Mouse (Mus musculus) midbrain, embryonic 16.5 days (tissue): ENCODE data around the gene Bcl2. TPM values are rescaled to one million over a fixed set of nuclear protein-coding genes. Genes with fewer than 3 reads are reported as not detected.
A peak's percentile ranks its signal among the peaks of the same experiment; 100 is the strongest.

Source experiments
- ATAC-seq: fragments of 200-750 bp; cut with Nextera tagmentation; 2 replicates; pipeline ENCODE4 v1.8.0; 2017; ENCODE audit warnings: moderate TSS enrichment
- H3K27ac ChIP-seq: fragments of 300-500 bp; sonication (generic); 2 replicates; pipeline ENCODE4 v1.5.1; 2014; ENCODE audit warnings: mild to moderate bottlenecking, low read length, mixed read lengths
- H3K27me3 ChIP-seq: fragments of 300-500 bp; sonication (generic); 2 replicates; pipeline ENCODE4 v1.6.1; 2014; ENCODE audit warnings: low read depth, low read length, mixed read lengths; ENCODE audit not compliant: control insufficient read depth, insufficient read depth
- H3K36me3 ChIP-seq: fragments of 300-500 bp; sonication (generic); 2 replicates; pipeline ENCODE4 v1.6.1; 2014; ENCODE audit warnings: mild to moderate bottlenecking, low read length, moderate library complexity, mixed read lengths; ENCODE audit not compliant: control insufficient read depth, insufficient read depth
- H3K4me1 ChIP-seq: fragments of 300-500 bp; sonication (generic); 2 replicates; pipeline ENCODE4 v1.6.1; 2014; ENCODE audit warnings: mild to moderate bottlenecking, low read length, mixed read lengths; ENCODE audit not compliant: control insufficient read depth, insufficient read depth
- H3K4me2 ChIP-seq: fragments of 300-500 bp; sonication (generic); 2 replicates; pipeline ENCODE4 v1.6.1; 2014; ENCODE audit warnings: mild to moderate bottlenecking, low read length, mixed read lengths
- H3K4me3 ChIP-seq: fragments of 300-500 bp; sonication (generic); 2 replicates; pipeline ENCODE4 v1.5.1; 2014; ENCODE audit warnings: low read depth, mild to moderate bottlenecking, low read length, moderate library complexity, mixed read lengths
- H3K9ac ChIP-seq: fragments of 300-500 bp; sonication (generic); 2 replicates; pipeline ENCODE4 v1.6.1; 2014; ENCODE audit warnings: low read depth, low read length, mixed read lengths
- H3K9me3 ChIP-seq: fragments of 300-500 bp; sonication (generic); replicated peaks from 2 replicates; pipeline ENCODE4 v1.6.1; 2014; ENCODE audit warnings: mild to moderate bottlenecking, low read length, mixed read lengths; ENCODE audit not compliant: control insufficient read depth, poor library complexity, severe bottlenecking
- WGBS: fragments of 180-500 bp; shearing (Covaris S2); extraction: QIAGEN DNeasy Blood & Tissue Kit; methylation state at CpG from one replicate; pipeline ENCODE4 v1.1.7; 2014; 5-methylcytosine and 5-hydroxymethylcytosine counted together
- polyA plus RNA-seq: library from polyadenylated mRNA; unstranded; fragments of >200 nt; fragmentation: Nextera tagmentation; extraction: Ambion mirVana; gene quantifications from 2 replicates; pipeline ENCODE4 v1.2.1, GENCODE M21; 2015

The Bcl2 gene
- polyA plus RNA-seq, 1 experiment from 2014 or later: 16.2 TPM

DNA sequence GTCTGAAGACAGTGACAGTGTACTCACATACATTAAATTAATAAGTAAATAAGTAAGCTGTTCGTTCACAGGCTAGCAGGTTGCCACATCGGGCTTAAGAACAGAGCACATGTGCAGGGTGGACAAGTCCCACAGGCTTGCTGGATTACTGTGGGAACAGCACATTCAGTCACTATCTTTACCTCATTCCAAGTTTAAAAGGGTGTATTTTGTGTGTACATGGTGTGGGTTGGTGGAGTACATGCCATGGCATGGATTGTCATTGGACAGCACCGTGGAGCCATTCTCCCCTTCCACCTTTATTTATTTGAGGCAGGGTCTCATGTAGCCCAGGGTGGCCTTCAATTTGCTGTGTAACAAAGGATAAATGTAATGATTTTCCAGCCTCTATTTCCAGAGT lies 2.1 kb upstream of the Bcl2 start:
- 85% methylated on average over 3 of the region's 3 CpGs for WGBS
- H3K4me3 ChIP-seq: no peak overlapping the region

DNA sequence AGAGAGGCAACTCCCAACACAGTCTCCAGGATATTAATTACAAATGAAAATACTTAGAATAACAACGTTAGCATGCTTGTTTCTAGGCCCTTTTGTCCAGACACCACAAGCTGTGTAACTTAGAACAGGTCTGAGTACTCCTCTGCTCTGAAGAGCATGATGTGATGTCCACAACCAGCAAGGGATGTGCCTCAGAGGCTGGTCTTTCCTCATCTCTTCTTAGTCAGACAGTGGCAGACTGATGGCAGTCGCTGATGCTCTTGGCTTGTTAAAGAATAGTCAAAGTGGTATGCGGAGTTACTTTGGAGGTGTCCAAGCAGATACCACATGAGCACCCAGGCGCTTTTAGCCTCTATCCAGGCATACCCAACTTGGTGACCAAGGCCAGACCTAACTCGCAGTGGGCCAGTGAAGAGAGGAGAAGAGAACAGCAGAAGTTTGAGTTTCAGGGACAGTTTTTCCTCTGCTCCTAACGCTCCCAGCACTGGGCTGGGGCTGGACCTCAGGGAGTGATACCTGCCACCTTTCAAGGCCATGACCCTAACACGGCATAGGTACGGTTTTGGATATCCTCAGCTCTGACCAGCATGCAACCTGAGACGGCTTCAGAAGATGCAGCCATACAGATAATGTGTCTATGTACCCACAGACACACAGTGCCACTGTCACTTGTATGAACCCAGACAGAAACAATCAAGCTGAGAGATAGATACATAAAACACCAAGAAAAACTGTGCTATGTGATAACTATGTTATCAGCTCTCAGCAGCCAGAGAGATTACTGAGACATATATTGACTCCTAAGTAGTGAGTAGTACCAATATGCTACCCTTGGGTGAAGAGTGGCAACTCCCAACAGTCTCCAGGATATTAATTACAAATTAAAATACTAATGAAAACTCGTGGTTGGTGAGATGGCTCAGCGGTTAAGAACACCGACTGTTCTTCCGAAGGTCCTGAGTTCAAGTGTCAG lies 1.3 kb upstream of the Bcl2 start:
- Histone ChIP-seq H3K4me2 (peak overlapping the region; percentile 92), H3K36me3 (no peaks in the 10 kb centered on the region), H3K4me3 (no peak overlapping the region), H3K27ac (peak overlapping the region; percentile 94), H3K27me3 (no peaks in the 10 kb centered on the region), H3K9ac (peak overlapping the region; percentile 97; the same call in 1 of the 2 replicates), H3K4me1 (peaks cover 17% of the 10 kb centered on the region), H3K9me3 (no peaks in the 10 kb centered on the region)
- ATAC-seq: no peak
- WGBS: 90% methylated on average over 13 of the region's 13 CpGs

More for the DNA sequence above, 2.1 kb upstream of the Bcl2 start:
- Histone ChIP-seq H3K27ac (no peak overlapping the region), H3K9me3 (no peaks in the 10 kb centered on the region), H3K9ac (no peak overlapping the region), H3K4me1 (peaks cover 14% of the 10 kb centered on the region), H3K27me3 (no peaks in the 10 kb centered on the region), H3K36me3 (no peaks in the 10 kb centered on the region), H3K4me2 (no peak overlapping the region)
- no peak for ATAC-seq

DNA sequence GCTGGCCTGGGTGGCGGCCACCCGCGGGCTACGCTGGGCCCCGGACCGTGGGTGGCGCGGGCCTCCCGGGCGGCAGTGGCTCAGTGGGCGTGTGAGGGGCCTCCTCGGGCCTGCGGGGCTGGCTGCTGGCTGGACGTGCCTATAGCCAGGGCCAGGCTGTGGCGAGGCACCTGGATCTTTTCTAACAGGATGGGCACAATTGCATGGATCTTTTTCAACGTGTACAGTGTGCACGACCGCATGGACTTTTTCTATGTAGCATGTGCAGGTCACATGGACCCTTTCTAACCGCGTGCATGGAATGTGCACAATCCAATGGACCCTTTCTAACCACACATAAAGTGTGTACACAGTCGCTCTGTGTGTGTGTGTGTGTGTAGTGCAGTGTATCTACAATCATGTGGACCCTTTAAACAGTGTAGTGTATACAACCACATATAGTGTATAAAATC lies 482 bp upstream of the Bcl2 start:
- Histone ChIP-seq H3K36me3 (no peaks in the 10 kb centered on the region), H3K9me3 (no peaks in the 10 kb centered on the region), H3K9ac (peak overlapping the region; percentile 97), H3K27ac (peak overlapping the region; percentile 94), H3K4me3 (peak overlapping the region; percentile 84), H3K4me1 (peaks cover 19% of the 10 kb centered on the region), H3K27me3 (no peaks in the 10 kb centered on the region), H3K4me2 (peak overlapping the region; percentile 92)
- ATAC-seq: peak; percentile 76
- WGBS: 4% methylated on average over 21 of the region's 21 CpGs

GRCm38 (mm10) chr1:106712330-106712729 lies 1.7 kb downstream of the Bcl2 start:
- Histone ChIP-seq H3K4me3 (peak overlapping the region; percentile 84), H3K27me3 (no peaks in the 10 kb centered on the region), H3K36me3 (no peaks in the 10 kb centered on the region), H3K9ac (peak overlapping the region; percentile 71), H3K4me2 (peak overlapping the region; percentile 92), H3K9me3 (no peaks in the 10 kb centered on the region), H3K27ac (no peak overlapping the region), H3K4me1 (peaks cover 19% of the 10 kb centered on the region)
- ATAC-seq: no peak
- WGBS: 10% methylated on average over 20 of the region's 22 CpGs

DNA sequence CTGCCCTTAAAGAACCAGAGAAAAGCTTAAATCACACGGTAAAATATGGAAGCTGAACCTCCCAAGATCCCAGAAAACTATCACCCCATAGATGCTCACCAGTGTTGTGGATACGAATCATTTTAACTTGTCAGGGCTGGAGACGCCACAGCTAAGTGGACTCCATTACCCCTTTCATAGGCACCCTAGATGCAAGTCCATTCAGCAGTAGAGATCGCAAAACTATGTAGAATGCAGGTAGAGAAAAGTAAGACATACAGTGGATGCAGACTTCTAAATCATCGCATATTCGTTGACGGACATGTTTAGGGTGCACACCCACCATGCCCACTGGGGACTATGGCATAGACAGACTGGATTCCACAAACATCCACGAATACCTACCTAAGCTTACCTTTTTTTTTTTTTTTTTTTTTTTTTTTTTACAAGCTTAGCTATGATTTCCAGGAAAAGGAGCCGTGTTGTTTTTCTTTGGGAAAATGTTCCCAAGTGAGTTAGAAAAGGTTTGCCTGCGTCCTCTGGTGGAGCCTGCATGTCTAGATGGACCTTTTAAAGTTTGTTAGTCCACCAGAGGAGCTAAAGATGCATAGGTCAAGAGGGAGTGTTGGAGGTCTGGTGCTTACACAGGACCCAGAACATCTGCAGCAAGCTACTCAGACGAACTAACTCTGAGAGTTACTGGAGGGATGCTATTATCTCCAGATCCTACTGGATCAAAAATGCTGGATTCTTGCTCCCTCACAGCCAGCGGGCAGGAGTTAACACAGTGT lies 2.5 kb downstream of the Bcl2 start:
- Histone ChIP-seq H3K4me3 (peak overlapping the region; percentile 84), H3K27me3 (no peaks in the 10 kb centered on the region), H3K4me2 (peak overlapping the region; percentile 92), H3K27ac (no peak overlapping the region), H3K4me1 (peaks cover 19% of the 10 kb centered on the region), H3K9me3 (no peaks in the 10 kb centered on the region), H3K9ac (peak overlapping the region; percentile 71; the same call in 1 of the 2 replicates), H3K36me3 (no peaks in the 10 kb centered on the region)
- no peak for ATAC-seq
- WGBS: 67% methylated on average over 12 of the region's 12 CpGs

GRCm38 (mm10) chr1:106710202-106710601 lies 3.9 kb downstream of the Bcl2 start:
- Histone ChIP-seq H3K27ac (no peak overlapping the region), H3K4me2 (peak overlapping the region; percentile 37), H3K36me3 (no peaks in the 10 kb centered on the region), H3K9ac (no peak overlapping the region), H3K9me3 (no peaks in the 10 kb centered on the region), H3K27me3 (no peaks in the 10 kb centered on the region), H3K4me3 (no peak overlapping the region), H3K4me1 (peaks cover 19% of the 10 kb centered on the region)
- WGBS: 78% methylated on average over 7 of the region's 7 CpGs
- ATAC-seq: no peak

DNA sequence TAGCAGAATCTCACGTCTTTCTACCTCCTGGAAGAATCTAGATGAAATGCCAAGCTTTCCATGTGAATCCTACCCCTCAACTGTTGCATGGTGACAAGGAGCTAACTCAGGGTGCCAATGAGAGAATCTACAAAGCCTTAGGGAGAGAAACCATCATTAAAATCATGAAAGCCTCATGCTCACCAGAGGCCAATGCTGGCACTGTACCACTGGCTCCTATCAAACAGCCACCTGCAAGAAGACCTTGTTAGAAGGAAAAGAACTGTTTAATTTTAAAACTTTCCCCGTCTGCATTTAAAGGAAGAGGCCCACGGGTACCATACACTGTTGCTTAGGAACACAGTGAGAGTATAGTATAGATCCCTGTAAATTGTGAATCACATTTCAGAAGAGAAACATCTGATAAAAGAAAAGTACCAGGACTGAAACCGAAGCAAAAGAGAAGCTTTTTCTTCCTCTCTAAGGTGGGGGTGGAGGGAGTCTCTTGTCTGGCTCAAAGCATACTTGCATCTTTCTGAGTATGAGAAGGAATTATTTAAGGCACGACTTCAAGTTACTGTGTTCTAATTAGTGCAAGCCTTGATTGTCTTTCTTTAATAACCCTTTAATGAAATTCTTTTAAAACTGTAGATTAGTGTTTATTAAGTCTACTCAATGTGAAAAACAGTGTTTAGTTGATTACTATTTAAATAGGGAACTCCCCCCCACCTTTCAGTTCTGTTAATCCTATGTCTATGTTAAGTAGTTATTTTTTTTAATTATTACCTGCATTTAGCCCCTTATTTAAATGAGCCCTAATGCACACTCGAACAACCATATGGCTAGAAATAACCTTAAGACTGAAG lies 6.8 kb downstream of the Bcl2 start:
- no peaks in the 10 kb centered on the region for H3K27me3 ChIP-seq
- WGBS: 75% methylated on average over 6 of the region's 6 CpGs
- no peak overlapping the region for H3K4me3 ChIP-seq
- no peak for ATAC-seq
- no peak overlapping the region for H3K27ac ChIP-seq
- H3K4me1 ChIP-seq: peaks cover 13% of the 10 kb centered on the region
- no peaks in the 10 kb centered on the region for H3K36me3 ChIP-seq
- H3K9me3 ChIP-seq: no peaks in the 10 kb centered on the region
- no peak overlapping the region for H3K4me2 ChIP-seq
- H3K9ac ChIP-seq: no peak overlapping the region

- ATAC-seq: no peak
These were observed 10.9 kb downstream of the Bcl2 start for GRCm38 (mm10) chr1:106703183-106703582.

More at GRCm38 (mm10) chr1:106703183-106703582, 10.9 kb downstream of the Bcl2 start:
- Histone ChIP-seq H3K27me3 (no peaks in the 10 kb centered on the region), H3K27ac (no peak overlapping the region), H3K9me3 (no peaks in the 10 kb centered on the region), H3K36me3 (no peaks in the 10 kb centered on the region), H3K4me2 (no peak overlapping the region), H3K9ac (no peak overlapping the region), H3K4me1 (peaks cover 2% of the 10 kb centered on the region), H3K4me3 (no peak overlapping the region)
- WGBS: 55% methylated on average over 3 of the region's 3 CpGs
